ENCODE assay signal across 8 mouse cellular contexts in the genomic region with DNA sequence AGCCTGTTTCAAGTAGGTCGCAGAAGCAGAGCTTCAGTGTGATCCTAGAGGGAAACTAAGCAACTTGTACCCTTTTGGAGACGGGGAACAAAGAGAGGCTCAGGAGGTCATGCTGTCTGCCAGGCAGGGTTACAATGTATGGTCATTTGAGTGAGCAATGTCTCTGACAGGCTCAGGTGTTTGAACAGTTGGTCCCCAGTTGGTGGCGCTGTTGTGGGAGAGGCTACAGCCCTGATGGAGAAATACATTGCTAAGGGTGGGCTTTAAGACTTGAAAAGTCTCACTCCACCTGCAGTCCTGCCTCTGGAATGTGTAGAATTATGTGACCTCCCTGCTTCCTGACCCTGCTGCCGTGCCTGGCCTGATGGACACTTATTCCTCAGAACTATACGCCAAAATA. TPM values are rescaled to one million over a fixed set of nuclear protein-coding genes. Genes with fewer than 3 reads are reported as not detected.
DNase-seq lines count a peak whose midpoint lies in the region; ATAC-seq and TF ChIP-seq lines count a peak whose summit lies in the region.

No protein-coding gene starts in this region.

- H3K36me3 ChIP-seq in hindbrain, embryonic 10.5 days = no peaks in the 10 kb centered on the region
- H3K36me3 ChIP-seq in hindbrain, embryonic 16.5 days (ENCODE audit: control insufficient read depth, insufficient read depth, low read length) = no peaks in the 10 kb centered on the region
- no peaks in the 10 kb centered on the region for H3K36me3 ChIP-seq in testis, adult 2 months (ENCODE audit: control insufficient read depth, insufficient read depth, low read length)
- no peaks in the 10 kb centered on the region for H3K36me3 ChIP-seq in hindbrain, embryonic 13.5 days

- peaks cover 35% of the 10 kb centered on the region for H3K4me1 ChIP-seq in hindbrain, embryonic 10.5 days (replicated peaks)
- H3K4me1 ChIP-seq in hindbrain, embryonic 16.5 days (ENCODE audit: control insufficient read depth, insufficient read depth, low read depth, low read length) = peaks cover 10% of the 10 kb centered on the region
- H3K4me1 ChIP-seq in testis, adult 2 months (ENCODE audit: control insufficient read depth, insufficient read depth, low read length) = peaks cover 10% of the 10 kb centered on the region
- peaks cover 39% of the 10 kb centered on the region for H3K4me1 ChIP-seq in hindbrain, embryonic 13.5 days (replicated peaks)

- H3K9ac ChIP-seq in hindbrain, embryonic 16.5 days (ENCODE audit: low read depth, low read length) = no peak overlapping the region
- H3K9ac ChIP-seq in hindbrain, embryonic 13.5 days = no peak overlapping the region

- H3K27ac ChIP-seq in hindbrain, embryonic 10.5 days = no peak overlapping the region
- no peak overlapping the region; the same call in 1 of the 2 replicates for H3K27ac ChIP-seq in hindbrain, embryonic 16.5 days (ENCODE audit: low read depth, low read length)
- no peak overlapping the region for H3K27ac ChIP-seq in testis, adult 2 months (ENCODE audit: control insufficient read depth, insufficient read depth, low read depth, low read length)
- H3K27ac ChIP-seq in hindbrain, embryonic 13.5 days = peak overlapping the region; percentile 81; the same call in 1 of the 2 replicates

- 57% methylated on average over 5 of the region's 5 CpGs for WGBS in hindbrain, embryonic 10.5 days
- WGBS in hindbrain, embryonic 16.5 days = 47% methylated on average over 5 of the region's 5 CpGs
- WGBS in hindbrain, embryonic 13.5 days = 55% methylated on average over 5 of the region's 5 CpGs

- no peak for ATAC-seq in hindbrain, embryonic 16.5 days
- ATAC-seq in hindbrain, embryonic 13.5 days (ENCODE audit: low FRiP score) = no peak

- peak; percentile 45; the same call in 1 of the 2 replicates for TF ChIP-seq CTCF in testis, adult 2 months (IDR thresholded peaks at IDR 0.05; ENCODE audit: control insufficient read depth, insufficient read depth, insufficient replicate concordance, low read depth, low read length)

- TF ChIP-seq POLR2A in testis, adult 2 months (IDR thresholded peaks at IDR 0.05; ENCODE audit: control insufficient read depth, low read depth, low read length) = no peak

- peaks cover 15% of the 10 kb centered on the region for H3K27me3 ChIP-seq in hindbrain, embryonic 10.5 days (ENCODE audit: insufficient read depth, poor library complexity, severe bottlenecking)
- H3K27me3 ChIP-seq in hindbrain, embryonic 16.5 days (replicated peaks; ENCODE audit: control insufficient read depth, insufficient read depth, low read length) = no peaks in the 10 kb centered on the region
- no peaks in the 10 kb centered on the region for H3K27me3 ChIP-seq in testis, adult 2 months (ENCODE audit: control insufficient read depth, insufficient read depth, low read length)
- H3K27me3 ChIP-seq in hindbrain, embryonic 13.5 days = peaks cover 8% of the 10 kb centered on the region; the same call in 1 of the 2 replicates

- H3K4me2 ChIP-seq in hindbrain, embryonic 16.5 days (ENCODE audit: low read length) = no peak overlapping the region
- H3K4me2 ChIP-seq in hindbrain, embryonic 13.5 days = no peak overlapping the region

- peak; percentile 29 for DNase-seq in hindbrain, embryonic 10.5 days (ENCODE audit: low spot score)
- no peak for DNase-seq in testis, postnatal 14 days (ENCODE audit: low spot score)
- no peak for DNase-seq in urinary bladder, postnatal 25 days (ENCODE audit: low spot score)
- no peak for DNase-seq in urinary bladder, postnatal 4 days (ENCODE audit: low spot score in 2 of 2)
- DNase-seq in gastrocnemius, adult 18-20 months (ENCODE audit: low spot score) = no peak

- no peaks in the 10 kb centered on the region for H3K9me3 ChIP-seq in hindbrain, embryonic 10.5 days
- no peaks in the 10 kb centered on the region for H3K9me3 ChIP-seq in hindbrain, embryonic 16.5 days (ENCODE audit: control insufficient read depth, low read length)
- H3K9me3 ChIP-seq in hindbrain, embryonic 13.5 days = no peaks in the 10 kb centered on the region

- no peak overlapping the region for H3K4me3 ChIP-seq in hindbrain, embryonic 10.5 days
- no peak overlapping the region for H3K4me3 ChIP-seq in hindbrain, embryonic 16.5 days (ENCODE audit: low read length)
- no peak overlapping the region for H3K4me3 ChIP-seq in testis, adult 2 months (ENCODE audit: control insufficient read depth, low read depth, low read length)
- H3K4me3 ChIP-seq in hindbrain, embryonic 13.5 days = no peak overlapping the region

RNA-seq across cellular contexts. Expression of gene Hectd2, which starts 21.4 kb away (rescaled TPM):
- 4.7 and 7.4 TPM in 2 replicates for polyA plus RNA-seq in hindbrain, embryonic 10.5 days (2016; fragmentation: Nextera tagmentation; extraction: Ambion mirVana)
- 8.6 and 8.8 TPM in 2 replicates for polyA plus RNA-seq in hindbrain, embryonic 16.5 days (2015; fragmentation: Nextera tagmentation; extraction: Ambion mirVana)
- polyA plus RNA-seq in testis, adult 2 months (2012; rRNA removed) = 10.3 and 15.9 TPM in 2 replicates
- polyA plus RNA-seq in hindbrain, embryonic 13.5 days (2015; fragmentation: Nextera tagmentation; extraction: Ambion mirVana) = 8.8 and 11.0 TPM in 2 replicates
- 1 to 10 TPM; 5.4 to 6.4 TPM for total RNA-seq in gastrocnemius, adult 18-20 months (2021)
